Mouse (Mus musculus): ENCODE results near the gene 4931440F15Rik.
A peak's percentile ranks its signal among the peaks of the same experiment; 100 is the strongest.
"Not testable (repeated sequence)": the region's sequence is repeated elsewhere in the genome, so short reads cannot be mapped to it uniquely, and the experiment has no call there.

4931440F15Rik gene

GRCm38 (mm10) chr11:29825271-29825718, at the start of gene 4931440F15Rik:
4931440F15Rik (minus strand) TSS chr11:29825668.
- DNase-seq, result not testable (repeated sequence)

GRCm38 (mm10) chr11:29874781-29875180, 49.3 kb upstream of the 4931440F15Rik start:
- not testable (repeated sequence) for DNase-seq

- DNase-seq, result no peak
These were observed 44.7 kb upstream of the 4931440F15Rik start for GRCm38 (mm10) chr11:29870174-29870573.

GRCm38 (mm10) chr11:29864269-29864668, 38.8 kb upstream of the 4931440F15Rik start:
- no peak for DNase-seq

GRCm38 (mm10) chr11:29861750-29862397, 36.4 kb upstream of the 4931440F15Rik start:
- peak; percentile 37 for DNase-seq

GRCm38 (mm10) chr11:29861040-29861439, 35.6 kb upstream of the 4931440F15Rik start:
- DNase-seq, result no peak

GRCm38 (mm10) chr11:29840606-29841227, 15.2 kb upstream of the 4931440F15Rik start:
- DNase-seq, result no peak

GRCm38 (mm10) chr11:29839781-29840180, 14.3 kb upstream of the 4931440F15Rik start:
- DNase-seq, result no peak

- DNase-seq, result no peak
These were observed 11.6 kb upstream of the 4931440F15Rik start for GRCm38 (mm10) chr11:29837066-29837465.

GRCm38 (mm10) chr11:29827729-29828128, 2.3 kb upstream of the 4931440F15Rik start:
- no peak for DNase-seq

- no peak for DNase-seq
These were observed 533 bp upstream of the 4931440F15Rik start for GRCm38 (mm10) chr11:29826001-29826400.

GRCm38 (mm10) chr11:29824474-29825270, 796 bp downstream of the 4931440F15Rik start:
- not testable (repeated sequence) for DNase-seq

GRCm38 (mm10) chr11:29823141-29823540, 2.3 kb downstream of the 4931440F15Rik start:
- DNase-seq, result no peak

GRCm38 (mm10) chr11:29815670-29816069, 9.8 kb downstream of the 4931440F15Rik start:
- no peak for DNase-seq

GRCm38 (mm10) chr11:29815261-29815660, 10.2 kb downstream of the 4931440F15Rik start:
- DNase-seq, result no peak

- DNase-seq, result no peak
These were observed 12.2 kb downstream of the 4931440F15Rik start for GRCm38 (mm10) chr11:29813267-29813666.

- no peak for DNase-seq
These were observed 13.0 kb downstream of the 4931440F15Rik start for GRCm38 (mm10) chr11:29812475-29812874.

- DNase-seq, result peak; percentile 59
These were observed 15.1 kb downstream of the 4931440F15Rik start for GRCm38 (mm10) chr11:29810324-29810723.

- DNase-seq, result no peak
These were observed 16.4 kb downstream of the 4931440F15Rik start for GRCm38 (mm10) chr11:29808981-29809589.

GRCm38 (mm10) chr11:29808173-29808980, 17.1 kb downstream of the 4931440F15Rik start:
- peak; percentile 29 for DNase-seq

- no peak for DNase-seq
These were observed 18.1 kb downstream of the 4931440F15Rik start for GRCm38 (mm10) chr11:29807325-29807724.

Measured in right cerebral cortex, adult 18-20 months (tissue).